Mouse (Mus musculus) heart, postnatal 4 days (tissue): ENCODE results near the gene Csk. TPM values are rescaled to one million over a fixed set of nuclear protein-coding genes. Genes with fewer than 3 reads are reported as not detected.
A peak's percentile ranks its signal among the peaks of the same experiment; 100 is the strongest.

Experiments
- DNase-seq: peaks from one replicate; pipeline ENCODE4 v3.0.0; 2021
- total RNA-seq, 2 experiments: library from RNA; stranded (reverse); gene quantifications; 2 replicates each; pipeline ENCODE4 v1.2.3; 2021

The Csk gene
- total RNA-seq, 2 experiments from 2014 or later, result 42.1 to 47.0 TPM

GRCm38 (mm10) chr9:57600620-57601352 is 52.6 kb downstream of the Csk start:
- DNase-seq, result peak; percentile 69

GRCm38 (mm10) chr9:57598851-57599563 is 54.4 kb downstream of the Csk start:
- no peak for DNase-seq

- DNase-seq, result peak; percentile 31
These were observed 55.5 kb downstream of the Csk start for GRCm38 (mm10) chr9:57597929-57598382.

GRCm38 (mm10) chr9:57597265-57597664 is 56.2 kb downstream of the Csk start:
- no peak for DNase-seq

- no peak for DNase-seq
These were observed 59.3 kb downstream of the Csk start for GRCm38 (mm10) chr9:57594174-57594509.

GRCm38 (mm10) chr9:57593454-57594173 is 59.8 kb downstream of the Csk start:
- no peak for DNase-seq

GRCm38 (mm10) chr9:57590726-57591125 is 62.7 kb downstream of the Csk start:
- no peak for DNase-seq

GRCm38 (mm10) chr9:57589224-57590126 is 64.0 kb downstream of the Csk start, which contains the start of gene Ulk3:
Gene Ulk3 (plus strand): TSS chr9:57589452.
- DNase-seq, result peak; percentile 84

- no peak for DNase-seq
These were observed 68.4 kb downstream of the Csk start for GRCm38 (mm10) chr9:57584991-57585390.

- DNase-seq, result no peak
These were observed 76.1 kb downstream of the Csk start for GRCm38 (mm10) chr9:57577144-57577849.

Other genes with a start within 250 kb of the Csk start
- gene Ppcdc, start 213.5 kb downstream of the Csk start, total RNA-seq, result 1 to 10 TPM; 8.3 TPM
- 10 to 100 TPM; 11.6 to 11.7 TPM for gene Scamp5, start 185.6 kb downstream of the Csk start, total RNA-seq
- 1 to 10 TPM; 7.8 to 9.4 TPM for gene Rpp25, start 149.6 kb downstream of the Csk start, total RNA-seq
- 1,000 to 10,000 TPM; 1,831 to 1,865 TPM for gene Cox5a, start 132.4 kb downstream of the Csk start, total RNA-seq
- 1 to 10 TPM; 7.9 to 8.8 TPM for gene Fam219b, start 116.1 kb downstream of the Csk start, total RNA-seq
- 100 to 1,000 TPM; 122 to 125 TPM for gene Mpi, start 100.9 kb downstream of the Csk start, total RNA-seq
- 10 to 100 TPM; 34.5 to 37.0 TPM for gene Scamp2, start 92.7 kb downstream of the Csk start, total RNA-seq
- gene Ulk3, start 64.2 kb downstream of the Csk start, total RNA-seq, result 10 to 100 TPM; 11.9 to 12.3 TPM
- gene Cplx3, start 47.4 kb downstream of the Csk start, total RNA-seq, result not detected
- not detected for gene Lman1l, start 32.9 kb downstream of the Csk start, total RNA-seq
- not detected for gene Cyp1a2, start 30.1 kb upstream of the Csk start, total RNA-seq
- gene Cyp1a1, start 34.3 kb upstream of the Csk start, total RNA-seq, result not detected
- 10 to 100 TPM in 1 of 2 experiments, 1 to 10 TPM in 1; 8.9 to 10.0 TPM for gene Edc3, start 54.9 kb upstream of the Csk start, total RNA-seq
- gene Clk3, start 112.2 kb upstream of the Csk start, total RNA-seq, result 10 to 100 TPM; 43.5 to 49.1 TPM
- 1 to 10 TPM; 8.5 to 9.5 TPM for gene Arid3b, start 183.2 kb upstream of the Csk start, total RNA-seq